Mouse (Mus musculus) MEL-GATA-1-ER (cell line): ENCODE results near the gene Fndc5.

Experiments used
- DNase-seq: peaks from one replicate; pipeline ENCODE4 v3.0.0-alpha.2; 2012; ENCODE audit warnings: low read depth; ENCODE audit errors: extremely low read depth

Fndc5 gene

DNA sequence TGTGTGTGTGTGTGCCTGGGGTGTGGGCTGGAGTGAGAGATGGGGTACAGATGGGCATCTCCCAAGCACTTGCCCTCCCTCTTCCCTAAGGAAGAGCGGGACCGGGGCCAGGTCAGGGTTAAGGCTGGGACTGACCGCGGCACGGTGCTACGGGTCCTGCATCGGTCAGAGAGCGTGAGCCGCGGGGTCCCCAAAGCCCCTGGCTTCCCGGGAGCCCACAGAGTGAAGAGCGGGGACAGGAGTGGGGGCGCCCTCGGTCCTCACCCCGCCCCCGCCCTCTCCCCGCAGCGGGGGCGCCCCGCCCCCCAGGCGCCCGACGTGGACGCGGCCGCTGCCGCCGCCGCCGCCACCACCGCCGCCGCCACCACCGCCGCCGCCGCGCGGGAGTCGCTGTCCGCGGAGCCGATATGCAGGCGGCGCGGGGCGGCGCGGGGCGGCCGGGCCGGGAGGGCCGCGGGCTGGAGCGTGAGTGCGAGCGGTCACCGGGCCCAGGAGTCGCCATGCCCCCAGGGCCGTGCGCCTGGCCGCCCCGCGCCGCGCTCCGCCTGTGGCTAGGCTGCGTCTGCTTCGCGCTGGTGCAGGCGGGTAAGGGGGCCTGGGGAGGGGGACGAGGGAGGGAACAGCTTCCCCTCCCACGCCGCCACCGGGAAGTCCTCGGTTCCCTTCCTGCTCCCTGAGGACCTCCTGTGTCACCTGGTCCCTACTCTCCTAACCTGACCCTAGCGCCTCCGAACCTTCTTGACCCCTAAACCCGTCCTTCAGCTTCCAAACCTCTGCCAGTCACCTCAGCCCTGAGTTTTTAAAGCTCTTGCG, at the start of gene Fndc5:
TSS of gene Fndc5 (plus strand) at position 421 of the 813 bp plus-strand sequence.
- DNase-seq: no peak

DNA sequence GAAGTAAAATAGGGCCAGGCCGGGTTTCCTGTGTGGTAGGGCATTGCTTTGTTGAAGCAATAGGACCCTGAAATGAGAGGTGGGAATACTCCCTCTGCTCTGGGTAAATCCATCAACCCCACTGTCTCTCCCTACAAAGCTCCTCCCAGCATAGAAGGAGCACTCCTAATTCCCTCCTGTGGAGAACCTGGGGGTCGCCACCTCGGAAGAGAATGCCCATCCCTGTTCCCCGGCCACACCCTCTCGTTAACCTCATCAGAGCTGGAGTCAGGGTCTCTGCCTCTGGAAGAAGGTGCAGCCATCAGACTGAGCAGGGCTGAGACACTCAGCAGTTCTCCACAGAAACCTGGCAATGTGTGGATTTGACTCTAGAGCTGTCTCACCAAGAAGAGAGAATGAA, 48.9 kb upstream of the Fndc5 start:
- no peak for DNase-seq

- no peak for DNase-seq
Observed at GRCm38 (mm10) chr4:129095276-129095675, 41.5 kb upstream of the Fndc5 start.

DNA sequence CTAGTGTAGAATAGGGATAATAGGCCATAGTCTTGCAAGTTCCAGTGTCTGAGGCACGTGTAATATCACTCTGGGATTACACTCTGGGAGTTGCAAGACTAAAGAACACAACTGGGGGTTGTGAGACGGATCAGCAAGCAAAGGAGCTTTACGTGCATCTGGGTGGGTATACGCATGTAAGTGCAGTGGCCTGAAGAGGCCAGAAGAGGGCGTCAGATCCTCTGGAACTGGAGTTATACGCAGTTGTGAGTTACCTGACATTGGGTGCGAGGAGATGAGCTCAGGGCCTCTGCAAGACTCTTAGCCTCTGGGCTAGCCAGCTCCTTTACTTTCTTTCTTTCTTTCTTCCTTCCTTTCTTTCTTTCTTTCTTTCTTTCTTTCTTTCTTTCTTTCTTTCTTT, 39.8 kb upstream of the Fndc5 start:
- DNase-seq: no peak

GRCm38 (mm10) chr4:129102133-129102829, 34.5 kb upstream of the Fndc5 start:
- no peak for DNase-seq

GRCm38 (mm10) chr4:129105356-129105755, 31.4 kb upstream of the Fndc5 start, which contains the start of gene Tmem54:
Gene Tmem54 (plus strand): TSS chr4:129105548.
- no peak for DNase-seq

- no peak for DNase-seq
Observed at GRCm38 (mm10) chr4:129106073-129106472, 30.7 kb upstream of the Fndc5 start.

DNA sequence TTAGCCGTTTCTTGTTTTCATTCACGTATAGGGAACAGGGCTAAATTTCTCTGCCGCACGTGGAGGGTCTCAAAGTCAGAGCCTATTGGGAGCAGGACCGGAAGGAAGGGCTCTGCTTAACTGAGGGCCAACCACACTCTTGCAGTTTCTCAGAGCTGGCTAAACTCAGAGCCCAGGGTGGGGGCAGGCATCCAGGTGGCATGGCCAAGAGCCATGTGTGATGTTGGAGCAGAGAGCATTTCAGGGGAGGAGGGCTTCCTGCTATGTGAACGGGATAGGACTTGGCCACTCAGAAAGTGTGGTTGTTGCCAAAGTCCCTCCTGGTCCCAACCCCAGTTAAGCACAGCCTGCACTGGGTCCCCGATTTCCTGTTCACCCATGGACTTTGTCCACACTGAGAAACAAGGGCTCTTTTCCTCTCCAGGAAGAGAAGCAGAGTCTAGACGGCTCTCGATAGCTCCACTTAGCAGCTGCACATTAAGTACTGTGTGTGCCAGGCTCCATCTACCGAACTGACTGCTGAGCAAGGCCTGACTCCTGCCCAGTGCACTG, 29.4 kb upstream of the Fndc5 start:
- DNase-seq: no peak

DNA sequence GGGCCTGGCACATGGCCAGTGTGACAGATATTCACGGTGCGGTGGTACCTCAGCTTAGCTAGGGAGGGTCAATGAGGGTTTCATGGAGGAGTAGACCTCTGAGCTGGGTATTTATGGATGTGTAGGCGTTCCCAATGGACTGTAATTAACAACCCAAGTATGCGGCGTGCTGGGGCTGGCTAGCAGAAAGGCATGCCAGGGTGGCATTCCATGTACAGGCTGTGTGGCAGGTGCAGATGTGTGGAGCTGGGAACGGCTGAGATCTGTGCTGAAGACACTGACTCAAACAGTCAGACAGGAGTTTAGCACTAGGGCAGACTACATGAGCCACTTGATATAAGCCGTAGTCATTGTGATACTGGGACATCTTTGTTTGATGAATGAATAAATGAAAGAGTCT, 28.2 kb upstream of the Fndc5 start:
- DNase-seq: no peak

DNA sequence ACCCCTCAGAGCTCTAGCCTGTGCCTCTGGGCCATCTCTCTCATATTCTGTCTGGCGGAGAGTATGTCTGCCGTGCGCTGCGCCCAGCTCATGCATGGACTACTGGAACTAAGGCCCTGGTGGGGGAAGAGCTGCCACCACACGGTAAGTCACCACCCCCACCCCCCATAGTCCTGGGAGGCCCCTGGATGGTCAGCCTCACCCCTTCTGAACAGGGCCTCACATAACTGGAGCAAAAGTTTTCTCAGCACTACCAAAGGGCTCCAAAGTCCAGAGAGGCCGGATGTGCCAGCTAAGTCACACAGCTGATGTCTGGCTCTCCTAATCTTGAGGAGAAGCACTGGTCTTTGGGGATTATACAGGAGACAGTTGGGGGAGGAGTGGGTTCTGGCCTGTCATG, 26.0 kb upstream of the Fndc5 start:
- no peak for DNase-seq

DNA sequence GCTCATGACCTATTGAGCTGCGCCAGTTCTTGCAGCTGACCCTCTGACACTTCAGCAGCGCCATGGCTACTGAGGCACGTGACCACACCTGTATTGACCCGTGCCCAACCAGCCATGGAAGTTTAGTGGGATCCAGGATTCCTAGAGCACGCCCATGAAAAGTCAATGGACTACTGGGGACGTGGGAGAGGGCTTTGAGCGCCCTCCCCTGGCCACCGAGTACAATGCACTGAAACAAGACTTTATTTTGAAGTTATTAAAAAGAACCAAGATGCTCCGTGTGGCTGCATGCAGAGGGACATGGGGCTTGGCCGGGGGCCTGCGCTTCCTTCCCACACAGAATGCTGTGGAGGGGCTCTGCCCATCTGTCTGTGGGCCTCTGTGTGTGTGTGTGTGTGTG, 25.4 kb upstream of the Fndc5 start:
- no peak for DNase-seq

GRCm38 (mm10) chr4:129112231-129112630, 24.6 kb upstream of the Fndc5 start:
- no peak for DNase-seq

GRCm38 (mm10) chr4:129113083-129113988, 23.5 kb upstream of the Fndc5 start:
- DNase-seq: peak; percentile 45

- no peak for DNase-seq
Observed at GRCm38 (mm10) chr4:129116703-129117102, 20.1 kb upstream of the Fndc5 start.

- DNase-seq: no peak
Observed at GRCm38 (mm10) chr4:129117720-129118510, 18.9 kb upstream of the Fndc5 start.

DNA sequence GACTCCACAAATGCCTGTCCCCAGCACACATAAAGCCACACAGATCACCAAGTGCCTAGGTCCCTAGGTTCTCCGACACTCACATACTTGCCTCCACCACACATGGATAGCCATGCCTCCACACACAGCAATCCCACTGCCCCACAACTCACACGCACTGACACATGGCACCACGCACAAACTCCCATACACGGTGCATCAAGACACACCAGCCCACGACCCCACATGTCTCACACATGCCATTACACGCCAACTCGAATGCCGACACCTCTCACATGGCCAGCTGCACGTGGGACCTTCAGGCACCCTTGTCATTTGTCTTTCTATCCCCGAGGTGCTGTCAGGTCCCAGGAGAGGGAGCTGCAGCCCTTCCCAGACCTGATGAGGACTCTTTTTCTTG, 17.1 kb upstream of the Fndc5 start:
- no peak for DNase-seq

- DNase-seq: no peak
Observed at GRCm38 (mm10) chr4:129120520-129121445, 16.0 kb upstream of the Fndc5 start.

DNA sequence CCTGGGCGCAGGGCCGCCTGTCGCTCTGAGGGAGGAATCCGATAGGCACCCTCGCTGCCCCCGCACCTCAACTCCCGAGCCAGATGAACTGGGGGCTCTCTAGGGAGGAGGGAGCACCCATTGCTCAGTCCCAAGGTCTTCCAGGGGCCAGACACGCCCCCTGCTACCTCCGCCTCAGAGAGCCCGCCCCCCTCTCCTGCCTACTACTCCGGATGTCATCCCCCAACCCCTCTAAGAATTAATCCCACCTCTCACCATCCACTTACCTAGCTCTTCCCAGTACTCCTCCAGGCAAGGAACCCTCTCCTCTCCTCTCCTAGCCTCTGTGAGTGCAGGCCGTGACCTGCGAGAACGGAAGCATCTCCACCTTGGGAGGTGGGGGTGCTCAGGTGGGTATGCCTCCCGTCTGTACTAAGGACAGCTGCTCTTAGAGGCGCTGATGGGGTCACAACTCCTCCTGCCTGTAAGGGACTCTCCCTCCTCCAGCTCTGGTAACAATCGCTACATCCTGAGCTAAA, 15.2 kb upstream of the Fndc5 start, which contains the start of gene Hpca:
TSS of gene Hpca (minus strand) at position 468 of the 518 bp plus-strand sequence.
- no peak for DNase-seq

- no peak for DNase-seq
Observed at GRCm38 (mm10) chr4:129122107-129122506, 14.7 kb upstream of the Fndc5 start.
